Mouse (Mus musculus) adrenal gland (tissue): Measurements from ENCODE around the gene Lad1.

Experiments
- intact Hi-C: fragments of 180-260 bp; cut with DNase I; formaldehyde crosslinking; loops from one replicate; pipeline ENCODE4 v1.15.1; 2025

Lad1 gene

DNA sequence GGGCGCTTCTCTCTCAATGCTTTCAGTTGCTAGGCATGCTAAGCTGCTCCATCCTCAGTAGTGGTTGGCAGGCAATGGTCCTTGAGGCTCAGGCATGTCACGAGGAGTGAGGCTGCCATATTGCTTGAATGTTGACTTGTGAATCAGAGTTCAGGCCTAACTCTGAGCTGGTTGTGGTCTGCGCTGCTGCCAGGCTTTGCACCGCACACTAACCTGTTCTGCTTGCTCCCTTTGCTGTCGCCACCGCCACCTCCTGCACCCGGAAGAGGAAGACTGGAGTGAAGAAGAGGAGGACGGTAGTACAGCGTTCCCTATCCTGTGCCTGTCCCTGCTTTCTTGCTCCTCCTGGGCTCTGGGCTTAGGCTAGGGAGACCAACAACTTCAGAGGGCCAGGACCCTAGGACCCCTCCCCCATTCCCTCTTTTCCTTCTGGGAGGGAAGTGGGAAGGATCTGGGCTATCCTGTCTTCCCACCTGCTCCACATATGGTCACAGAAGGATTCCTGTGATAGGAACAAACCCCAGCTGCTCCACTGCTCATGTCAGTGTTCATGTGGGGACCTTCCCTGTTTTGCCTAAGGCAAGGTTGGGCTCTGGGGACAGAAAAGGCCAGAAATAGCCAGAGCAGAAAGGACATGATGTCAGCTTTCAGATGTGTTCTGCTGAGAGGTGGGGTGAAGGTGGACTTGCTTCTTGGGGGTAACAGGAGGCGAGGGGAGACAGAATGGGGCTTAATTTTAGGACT lies 25.3 kb downstream of the Lad1 start:
- intact Hi-C loops: no loop called here

DNA sequence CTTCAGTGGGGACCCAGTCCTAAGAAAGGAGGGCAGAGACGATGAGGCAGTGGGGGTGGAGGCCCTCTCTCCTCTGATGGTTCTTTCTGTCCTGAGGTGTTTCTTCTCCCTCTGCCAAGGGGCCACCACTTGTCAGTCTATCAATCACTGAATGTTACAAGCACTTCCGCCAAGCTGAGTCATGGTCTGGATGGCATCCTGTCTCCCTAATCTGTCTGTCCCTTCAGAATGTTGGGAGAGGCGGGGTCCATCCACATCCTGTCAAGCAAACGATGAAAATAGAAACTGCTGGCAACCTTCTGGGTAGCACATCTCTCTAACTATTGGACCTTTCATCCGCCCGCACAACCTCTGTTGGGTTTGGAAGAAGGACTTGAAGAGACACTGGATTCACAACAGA lies 26.1 kb downstream of the Lad1 start:
- intact Hi-C loops: no loop called here

DNA sequence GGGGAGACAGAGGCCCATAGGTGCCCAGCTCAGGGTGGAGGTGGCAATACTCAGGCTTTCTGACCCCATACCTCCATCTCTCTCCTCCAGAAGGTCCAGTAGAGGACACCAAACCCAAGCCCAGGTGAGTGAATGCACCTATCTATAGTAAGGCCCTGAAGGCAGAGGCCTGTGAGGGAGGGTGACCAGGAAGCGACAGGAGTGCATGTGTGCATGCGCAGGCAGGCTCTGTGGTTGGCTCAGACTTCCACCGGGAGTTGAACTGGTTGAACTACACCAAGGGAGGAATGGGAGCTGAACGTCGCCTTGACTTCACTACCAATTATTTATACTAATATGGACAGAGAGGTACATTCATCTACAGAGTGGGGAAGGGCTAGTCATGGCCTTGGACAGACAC lies 28.2 kb downstream of the Lad1 start:
- intact Hi-C loops: loop anchor here (2.0 kb wide), 1 partner anchor 98 kb away; no protein-coding TSS in a partner anchor

DNA sequence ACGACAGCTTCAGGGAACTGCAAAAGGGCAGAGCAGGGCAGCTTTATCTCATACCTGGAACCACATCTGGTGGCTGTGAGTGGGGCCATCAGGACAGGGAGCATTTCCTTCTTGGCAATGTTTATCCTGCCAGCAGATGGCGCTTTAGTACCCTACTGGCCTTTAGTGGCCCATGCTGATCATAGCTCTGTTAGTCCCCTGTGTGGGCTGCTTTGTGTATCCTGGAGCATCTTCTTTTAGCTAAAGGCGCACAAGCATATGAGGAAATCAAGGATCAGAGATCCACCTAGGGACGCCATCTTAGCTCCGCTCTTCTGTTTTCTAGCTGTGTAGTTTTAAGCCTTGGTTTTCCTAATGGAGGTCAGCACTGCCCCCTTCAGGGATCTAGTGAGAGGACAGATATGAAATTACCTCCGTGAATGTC lies 28.8 kb downstream of the Lad1 start:
- intact Hi-C loops: loop anchor here (2.0 kb wide), 1 partner anchor 98 kb away; no protein-coding TSS in a partner anchor

DNA sequence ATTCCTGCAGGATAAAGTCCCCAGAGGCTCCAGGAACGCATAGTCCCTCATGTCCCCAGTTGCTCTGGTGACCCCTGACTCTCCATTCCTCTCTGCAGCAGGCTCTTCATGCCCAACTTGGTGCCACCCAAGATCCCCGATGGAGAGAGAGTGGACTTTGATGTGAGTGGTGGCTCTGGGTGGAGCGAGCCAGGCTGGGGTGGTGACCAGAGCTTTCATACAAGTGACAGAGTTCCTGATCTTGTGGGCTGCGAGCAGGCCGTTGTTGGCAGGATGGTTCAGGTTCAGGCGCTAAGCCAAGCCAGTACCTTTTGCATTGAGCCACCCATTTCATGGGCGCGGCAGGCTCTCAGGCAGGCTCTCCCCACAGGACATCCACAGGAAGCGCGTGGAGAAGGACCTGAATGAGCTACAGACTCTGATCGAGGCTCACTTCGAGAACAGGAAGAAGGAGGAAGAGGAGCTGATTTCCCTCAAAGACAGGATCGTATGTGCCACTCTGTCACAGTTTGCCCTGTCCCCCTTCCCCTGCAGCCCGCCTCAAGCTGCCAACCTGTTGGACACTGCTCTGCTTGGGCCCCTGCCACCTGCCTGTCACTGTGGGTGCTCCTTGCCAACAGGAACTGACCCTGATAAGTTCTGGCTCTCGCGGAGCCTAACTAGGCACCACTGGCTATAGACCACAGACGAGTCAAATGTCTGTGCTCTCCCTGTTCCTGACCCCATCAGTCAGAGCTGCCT lies 29.4 kb downstream of the Lad1 start:
- intact Hi-C loops: loop anchor here (2.0 kb wide), 1 partner anchor 97 kb away; no protein-coding TSS in a partner anchor

DNA sequence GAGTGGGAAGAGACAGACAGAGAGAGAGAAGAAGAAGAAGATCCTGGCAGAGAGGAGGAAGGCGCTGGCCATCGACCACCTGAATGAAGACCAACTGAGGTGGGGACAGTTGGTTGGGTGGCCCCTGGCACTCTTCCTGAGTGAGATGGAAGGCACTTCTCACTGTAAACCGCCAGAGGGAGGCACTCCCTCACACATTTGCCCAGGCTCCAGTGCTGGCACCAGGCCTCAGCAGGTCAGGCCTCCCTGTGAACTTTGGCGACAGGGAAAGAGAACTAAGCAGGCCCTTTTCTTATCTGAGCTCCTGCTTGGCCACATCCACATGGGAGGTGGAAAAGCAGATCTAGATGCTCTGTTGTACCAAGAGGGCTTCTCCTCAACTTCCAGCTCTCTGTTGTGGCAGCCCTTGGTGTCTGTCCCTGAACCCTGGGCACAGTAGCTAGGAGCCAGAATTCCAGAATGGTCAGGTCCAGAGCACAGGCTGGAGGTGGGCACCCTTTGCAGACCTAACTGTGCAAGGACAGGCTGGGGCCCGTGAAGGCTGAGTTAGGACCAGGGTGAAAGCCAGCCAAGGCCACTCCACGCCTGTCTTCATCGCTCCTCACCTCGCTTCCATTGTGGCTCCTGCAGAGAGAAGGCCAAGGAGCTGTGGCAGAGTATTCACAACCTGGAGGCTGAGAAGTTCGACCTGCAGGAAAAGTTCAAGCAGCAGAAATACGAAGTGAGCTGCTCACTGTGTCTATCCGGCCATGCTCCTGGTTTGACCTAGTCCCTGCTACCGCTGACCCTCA lies 32.5 kb downstream of the Lad1 start:
- intact Hi-C loops: no loop called here

DNA sequence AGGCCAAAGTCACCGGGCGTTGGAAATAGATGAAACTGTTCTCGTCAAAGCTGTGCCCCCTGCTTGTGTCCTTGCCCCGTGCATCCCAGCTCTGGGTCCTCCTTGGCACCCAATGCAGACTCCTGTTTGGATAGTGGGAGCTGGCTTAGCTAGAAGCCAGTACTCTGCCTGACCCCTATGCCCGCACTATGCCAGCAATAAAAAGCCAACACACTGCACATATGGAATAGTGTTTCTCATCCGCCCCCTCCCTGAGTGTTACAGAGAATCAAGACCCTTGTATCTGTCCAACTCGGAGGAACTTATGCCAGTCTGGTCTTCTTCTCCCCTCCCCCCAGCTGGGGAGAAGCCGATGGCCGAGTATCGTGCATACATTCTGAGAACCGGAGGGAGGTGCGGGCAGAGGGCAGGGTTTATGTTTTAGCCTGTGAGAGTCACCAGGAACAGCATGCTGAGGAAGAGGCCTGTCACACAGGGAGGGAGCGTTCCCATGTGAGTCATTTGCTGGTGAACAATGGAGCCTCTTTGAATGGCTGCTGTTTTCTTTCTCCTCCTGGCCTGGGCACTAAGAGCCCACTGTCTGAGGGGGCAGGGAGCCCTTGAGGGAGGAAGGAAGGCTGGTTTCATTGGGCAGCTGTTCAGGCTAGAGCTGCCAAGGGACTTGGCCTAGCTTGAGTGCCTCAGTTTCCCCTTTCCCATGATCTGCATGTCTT lies 33.8 kb downstream of the Lad1 start:
- intact Hi-C loops: no loop called here

DNA sequence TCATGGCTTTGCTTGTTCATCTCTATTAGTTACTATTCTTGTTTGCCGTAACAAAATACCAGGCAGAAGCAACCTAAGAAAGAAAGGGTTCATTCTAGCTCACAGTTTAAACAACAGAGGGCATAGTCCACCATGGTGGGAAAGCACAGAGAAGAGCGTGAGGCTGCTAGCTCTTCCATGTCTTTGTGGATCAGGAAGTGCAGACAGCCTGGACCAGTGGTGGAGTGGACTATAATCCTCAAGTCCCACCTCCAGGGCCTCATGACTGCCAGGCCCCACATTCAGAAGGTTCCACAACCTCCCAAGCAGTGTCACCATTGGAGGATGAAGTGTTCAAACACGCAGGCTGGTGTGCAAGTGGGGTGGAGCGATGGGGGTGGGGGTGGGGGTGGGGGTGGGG lies 34.8 kb downstream of the Lad1 start:
- intact Hi-C loops: no loop called here

DNA sequence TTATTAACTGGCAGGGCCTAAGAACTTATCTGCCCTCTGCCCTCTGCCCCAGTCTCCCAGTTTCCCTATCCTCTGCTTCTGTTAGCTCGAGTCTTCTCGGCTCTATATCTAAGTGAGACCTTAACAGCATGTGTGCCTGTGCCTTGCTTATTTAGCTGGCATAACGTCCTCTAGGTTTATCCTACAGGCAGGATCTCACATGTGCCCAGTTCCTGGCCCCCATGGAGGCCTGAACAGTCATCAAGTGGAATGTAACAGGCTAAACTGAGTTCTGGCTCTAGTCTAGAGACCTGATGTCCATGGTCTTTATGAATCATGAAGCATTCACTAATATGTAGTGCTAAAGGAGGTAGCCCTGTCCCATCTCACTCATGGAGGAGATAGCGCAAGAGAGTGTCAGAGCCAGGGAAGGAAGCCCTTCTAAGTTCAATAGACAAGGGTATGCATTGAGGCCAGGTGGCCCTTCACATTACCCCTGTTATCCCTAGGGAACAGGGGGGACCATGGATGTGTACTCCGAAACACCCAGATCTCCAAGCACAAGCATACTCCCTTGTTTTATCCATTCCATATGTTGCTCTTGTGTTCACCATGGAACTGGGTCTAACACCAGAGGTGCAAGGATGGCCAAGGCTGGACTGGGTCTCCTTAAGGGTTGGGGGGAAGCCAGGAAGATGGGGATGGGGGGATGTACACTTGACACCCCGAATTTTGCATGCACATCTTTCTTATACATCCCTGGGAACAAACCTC lies 36.4 kb downstream of the Lad1 start:
- intact Hi-C loops: no loop called here

DNA sequence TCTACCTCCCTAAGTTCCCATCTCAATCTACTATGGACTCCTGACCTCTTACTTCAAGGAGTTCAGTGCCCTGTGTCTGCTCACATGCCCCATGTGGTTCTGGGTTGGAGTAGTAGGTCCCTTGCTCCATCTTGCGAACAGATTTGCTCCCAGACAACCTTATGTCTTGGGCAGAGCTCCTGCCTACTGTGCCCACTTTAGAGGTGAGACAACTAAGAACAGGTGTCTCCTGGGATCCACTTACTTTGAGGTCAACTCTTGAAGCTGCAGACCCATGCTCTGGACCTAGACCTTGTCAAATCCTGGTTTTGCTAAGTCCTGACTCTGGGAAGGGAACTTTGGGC lies 36.9 kb downstream of the Lad1 start:
- intact Hi-C loops: no loop called here

DNA sequence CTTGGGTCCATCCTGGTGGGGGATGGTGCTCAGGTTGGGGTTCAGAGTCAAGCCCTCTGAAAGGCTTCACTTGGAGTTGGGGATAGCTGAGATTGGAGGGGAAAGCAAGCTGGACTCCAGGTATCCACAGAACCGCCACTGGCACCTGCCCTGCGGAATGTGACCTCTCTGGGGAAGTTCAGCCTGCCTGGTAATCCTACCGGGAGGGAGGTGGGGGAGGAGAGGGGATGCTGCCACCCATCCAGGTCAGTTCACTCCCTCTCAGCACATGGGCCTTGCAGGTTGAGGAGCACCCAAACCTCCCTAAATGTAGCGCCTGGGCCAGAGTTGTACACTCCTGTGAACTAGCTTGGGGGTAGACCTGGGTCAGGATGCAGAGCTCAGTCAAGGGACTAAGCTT lies 37.7 kb downstream of the Lad1 start:
- intact Hi-C loops: no loop called here

DNA sequence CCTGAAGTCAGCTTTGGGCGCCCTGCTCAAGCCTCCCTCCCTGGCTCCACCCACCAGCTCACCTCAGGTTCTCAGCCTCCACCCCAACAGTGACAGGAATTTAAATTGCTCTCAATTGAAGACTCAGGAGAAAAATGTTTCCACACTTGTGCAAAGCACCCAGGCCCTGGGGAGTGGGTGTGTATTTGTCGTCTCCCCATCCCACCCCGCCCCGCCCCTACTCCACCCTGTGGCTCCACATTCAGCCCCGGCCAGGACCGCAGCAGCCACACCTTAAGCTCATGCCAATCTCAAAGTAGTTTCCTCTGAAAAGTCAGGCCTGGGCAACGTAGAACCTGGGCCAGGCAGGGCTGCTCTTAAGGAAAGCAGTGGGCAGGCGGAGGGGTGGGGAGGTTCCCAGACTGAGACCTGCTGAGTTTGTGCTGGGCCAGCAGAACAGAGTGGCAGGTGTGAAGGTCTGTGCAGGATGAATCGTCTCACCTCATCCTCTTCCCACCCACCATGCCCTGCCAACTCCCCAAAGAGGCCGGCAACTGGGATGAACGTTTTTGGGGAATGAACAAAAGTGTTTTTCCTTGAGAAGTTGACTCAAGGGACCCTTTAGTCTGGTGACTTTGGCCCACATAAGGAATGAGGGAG lies 38.9 kb downstream of the Lad1 start:
- intact Hi-C loops: no loop called here

DNA sequence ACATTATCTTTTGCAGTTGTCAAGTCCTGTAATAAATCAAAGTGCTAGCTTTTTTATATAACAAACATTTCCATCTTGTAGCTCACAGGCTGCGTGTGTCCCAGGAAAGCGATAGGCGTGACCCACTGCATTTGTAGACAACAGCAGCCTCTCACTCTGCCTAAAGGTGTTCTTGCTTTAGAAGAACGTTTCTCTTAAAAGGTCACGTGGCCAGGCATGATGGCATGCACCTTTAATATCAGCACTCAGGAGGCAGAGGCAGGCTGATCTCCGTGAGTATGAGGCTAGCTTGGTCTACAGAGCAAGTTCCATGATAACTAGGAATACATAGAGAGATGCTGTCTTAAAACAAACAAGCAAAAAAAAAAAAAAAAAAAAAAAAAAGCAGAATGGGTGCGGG lies 40.1 kb downstream of the Lad1 start:
- intact Hi-C loops: no loop called here

DNA sequence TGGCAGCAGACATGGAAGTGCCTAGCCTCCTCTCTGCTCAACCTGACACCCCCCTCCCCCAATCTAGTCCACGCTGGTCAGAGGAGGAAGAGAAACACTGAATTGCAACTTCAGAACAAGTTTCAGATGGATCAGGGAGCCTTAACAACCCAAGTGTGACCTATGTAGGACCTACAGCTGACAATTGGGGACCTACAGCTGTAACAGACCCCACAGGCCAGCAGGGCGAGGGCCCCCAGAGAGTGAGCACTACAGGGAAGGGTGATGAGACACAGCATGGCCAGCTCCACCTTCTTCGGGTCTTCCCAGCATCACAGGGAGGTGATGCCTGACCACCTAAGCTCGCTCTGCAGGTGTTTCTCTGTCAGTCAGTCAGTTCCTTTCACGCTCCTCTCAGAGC lies 42.7 kb downstream of the Lad1 start:
- intact Hi-C loops: no loop called here

DNA sequence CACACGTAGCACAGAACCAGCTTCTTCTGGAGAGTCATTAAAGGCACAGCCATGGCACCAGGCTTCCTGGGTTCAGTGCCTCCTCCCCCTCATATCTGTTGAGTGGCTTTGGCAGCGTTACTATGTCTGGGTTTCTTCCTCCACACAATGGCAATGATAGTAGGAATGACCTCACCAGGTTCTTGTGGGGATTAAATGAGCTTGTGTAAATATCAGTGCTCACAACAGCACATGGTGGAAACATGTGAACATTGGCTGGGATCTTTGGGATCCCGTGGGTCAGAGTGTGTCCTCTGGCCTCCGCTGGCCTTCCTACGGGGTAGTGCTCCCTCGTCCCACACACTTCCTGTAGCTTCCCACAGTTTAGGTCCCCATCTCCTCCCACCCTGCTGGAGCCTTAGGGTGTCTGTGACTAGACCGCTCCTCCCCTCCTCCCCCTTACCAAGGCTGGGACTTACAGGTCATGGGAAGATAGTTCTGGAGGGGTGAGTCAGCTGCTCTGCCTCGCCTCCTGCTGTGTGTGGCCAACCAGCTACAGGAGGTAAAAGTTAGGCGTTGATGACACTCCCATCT lies 43.7 kb downstream of the Lad1 start:
- intact Hi-C loops: no loop called here

DNA sequence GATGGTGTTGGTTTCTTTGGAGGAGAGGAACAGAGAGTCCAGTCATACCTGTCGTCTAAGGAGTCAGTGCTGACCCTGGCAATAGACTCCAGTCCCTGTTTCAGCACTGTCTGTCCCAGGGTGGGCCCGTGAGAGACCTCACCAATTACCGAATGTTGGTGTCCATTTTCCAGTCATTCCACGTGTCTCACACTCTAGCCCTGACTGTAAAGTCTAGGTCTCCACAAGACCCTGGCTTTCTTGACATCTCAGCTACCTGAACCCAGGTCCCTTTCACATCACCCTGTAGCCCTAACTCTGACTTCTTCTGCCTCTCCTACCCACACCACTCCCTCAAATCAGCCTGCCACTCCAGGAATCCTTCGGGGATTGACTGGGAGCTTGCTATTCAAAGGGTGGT lies 44.2 kb downstream of the Lad1 start:
- intact Hi-C loops: no loop called here

DNA sequence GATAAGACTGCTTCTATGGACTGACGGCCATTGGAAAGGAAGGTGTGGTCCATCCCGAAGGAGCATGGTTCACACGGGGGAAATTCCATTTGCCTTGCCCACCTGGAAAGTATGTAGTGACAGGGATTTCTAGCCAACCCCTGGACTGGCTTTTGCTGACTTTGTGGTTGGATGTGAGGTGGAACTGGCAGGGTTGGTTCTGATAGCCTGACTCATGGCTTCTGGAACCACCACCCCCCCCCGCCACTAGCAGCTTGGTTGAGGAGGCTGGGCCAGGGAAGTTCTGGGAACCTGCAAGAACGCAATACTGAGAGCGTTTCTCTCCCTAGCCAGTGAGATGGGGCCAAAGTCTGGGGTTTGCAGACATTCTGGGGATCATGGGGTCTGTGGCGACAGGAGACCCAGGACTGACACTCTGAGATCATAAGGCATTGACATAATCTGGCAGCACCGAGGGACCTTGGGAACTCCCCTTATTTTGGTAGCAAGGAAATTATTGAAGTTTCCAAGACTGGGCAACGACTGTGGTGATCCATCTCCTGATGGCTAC lies 45.5 kb downstream of the Lad1 start:
- intact Hi-C loops: loop anchor here (2.0 kb wide), 1 partner anchor 81 kb away; no protein-coding TSS in a partner anchor

DNA sequence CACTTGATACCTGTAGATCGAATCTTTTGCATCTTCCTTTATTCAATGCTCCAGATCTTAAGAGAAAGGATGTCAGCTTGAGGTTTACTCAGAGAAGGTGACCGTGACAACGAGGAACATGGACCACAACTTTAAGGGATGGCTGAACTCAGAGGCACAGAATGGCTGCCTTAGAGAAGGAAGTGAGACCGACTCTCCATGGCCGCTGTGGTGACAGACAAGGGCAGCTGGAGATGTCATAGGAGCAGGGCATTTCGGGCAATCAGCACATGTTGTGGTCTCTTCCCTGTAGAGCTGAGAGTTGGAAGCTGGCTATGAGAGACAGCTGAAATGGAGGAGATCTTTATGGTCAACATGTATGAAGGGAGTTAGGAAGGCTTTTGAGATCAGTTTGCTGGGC lies 46.4 kb downstream of the Lad1 start:
- intact Hi-C loops: loop anchor here (2.0 kb wide), 1 partner anchor 80 kb away; no protein-coding TSS in a partner anchor

DNA sequence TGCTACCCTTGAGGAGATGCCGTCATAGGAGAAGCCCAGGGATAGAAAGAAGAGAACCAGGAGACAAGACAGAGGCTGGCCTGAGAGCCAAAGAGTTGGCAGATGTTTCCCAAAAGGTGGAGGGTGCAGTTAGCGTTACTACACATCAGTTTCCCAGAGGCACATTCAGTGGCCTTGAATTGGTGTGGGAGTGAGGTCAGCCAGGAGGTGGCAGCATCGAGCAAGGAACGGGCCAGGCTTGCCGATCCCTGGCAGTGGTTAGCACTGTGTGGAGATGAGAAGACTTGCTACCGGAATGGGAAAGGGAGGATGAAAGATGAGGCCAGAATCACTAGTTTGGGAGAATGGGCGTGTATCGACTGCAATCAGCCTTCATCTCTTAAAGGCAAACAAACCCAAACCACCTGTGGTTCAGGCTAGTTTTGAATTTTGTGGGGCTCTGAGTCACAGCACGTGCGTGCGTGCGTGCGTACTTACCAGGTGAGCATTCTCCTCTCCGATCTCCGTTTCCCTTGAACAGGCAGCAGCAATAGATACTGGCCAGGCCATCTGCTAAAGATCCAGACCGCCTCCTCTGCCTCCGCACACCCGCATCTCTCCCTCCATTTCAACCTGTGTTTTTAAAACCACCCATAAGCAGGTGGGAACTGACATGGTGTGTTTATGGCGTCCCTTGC lies 47.3 kb downstream of the Lad1 start:
- intact Hi-C loops: loop anchor here (2.0 kb wide), 1 partner anchor 79 kb away; no protein-coding TSS in a partner anchor
